Mouse (Mus musculus): ENCODE measurements around the gene Ccdc138. TPM values are rescaled to one million over a fixed set of nuclear protein-coding genes. Genes with fewer than 3 reads are reported as not detected.
A peak's percentile ranks its signal among the peaks of the same experiment; 100 is the strongest.
"Not testable (repeated sequence)": the region's sequence is repeated elsewhere in the genome, so short reads cannot be mapped to it uniquely, and the experiment has no call there.

The Ccdc138 gene
- total RNA-seq (2021) = 1 to 10 TPM in 1 of 2 experiments, under 1 TPM in 1; 0.99 to 1.2 TPM
- long read RNA-seq, experiment 1, partial matches to known transcripts = 0 of 1 reads
- long read RNA-seq, experiment 1, other reads (novel, unspliced or antisense) = 0 of 1 reads
- long read RNA-seq, experiment 2 = 0 reads

- peak; percentile 91 for DNase-seq
Measured at GRCm38 (mm10) chr10:58497320-58498284, at the start of gene Ccdc138. Gene Ccdc138, plus strand, starts transcription at chr10:58497948.

- DNase-seq = no peak
Measured at GRCm38 (mm10) chr10:58451575-58451974, 46.2 kb upstream of the Ccdc138 start.

- no peak for DNase-seq
Measured at GRCm38 (mm10) chr10:58452185-58452584, 45.6 kb upstream of the Ccdc138 start.

GRCm38 (mm10) chr10:58459896-58460295 lies 37.9 kb upstream of the Ccdc138 start:
- no peak for DNase-seq

- DNase-seq = no peak
Measured at GRCm38 (mm10) chr10:58477086-58477755, 20.5 kb upstream of the Ccdc138 start.

- DNase-seq = no peak
Measured at GRCm38 (mm10) chr10:58478071-58478578, 19.6 kb upstream of the Ccdc138 start.

GRCm38 (mm10) chr10:58479954-58480490 lies 17.7 kb upstream of the Ccdc138 start:
- DNase-seq = no peak

GRCm38 (mm10) chr10:58491031-58491430 lies 6.7 kb upstream of the Ccdc138 start:
- DNase-seq = no peak

GRCm38 (mm10) chr10:58495637-58496036 lies 2.1 kb upstream of the Ccdc138 start:
- DNase-seq = no peak

- no peak for DNase-seq
Measured at GRCm38 (mm10) chr10:58496732-58497131, 1.0 kb upstream of the Ccdc138 start.

- no peak for DNase-seq
Measured at GRCm38 (mm10) chr10:58498516-58498915, 768 bp downstream of the Ccdc138 start.

GRCm38 (mm10) chr10:58529358-58529757 lies 31.6 kb downstream of the Ccdc138 start:
- no peak for DNase-seq

- DNase-seq = no peak
Measured at GRCm38 (mm10) chr10:58530896-58531790, 33.4 kb downstream of the Ccdc138 start.

GRCm38 (mm10) chr10:58532177-58532576 lies 34.4 kb downstream of the Ccdc138 start:
- no peak for DNase-seq

GRCm38 (mm10) chr10:58536276-58536675 lies 38.5 kb downstream of the Ccdc138 start:
- DNase-seq = not testable (repeated sequence)

GRCm38 (mm10) chr10:58540613-58541012 lies 42.9 kb downstream of the Ccdc138 start:
- no peak for DNase-seq

- no peak for DNase-seq
Measured at GRCm38 (mm10) chr10:58548739-58549138, 51.0 kb downstream of the Ccdc138 start.

GRCm38 (mm10) chr10:58554693-58555387 lies 57.1 kb downstream of the Ccdc138 start:
- DNase-seq = no peak

- peak; percentile 28 for DNase-seq
Measured at GRCm38 (mm10) chr10:58559098-58559497, 61.4 kb downstream of the Ccdc138 start.

- peak; percentile 10 for DNase-seq
Measured at GRCm38 (mm10) chr10:58559901-58560300, 62.2 kb downstream of the Ccdc138 start.

GRCm38 (mm10) chr10:58560521-58560920 lies 62.8 kb downstream of the Ccdc138 start:
- DNase-seq = no peak
